ENCODE assay signal across 9 mouse cellular contexts in genomic region chr13:34874736-34875135, GRCm38 (mm10). TPM values are rescaled to one million over a fixed set of nuclear protein-coding genes. Genes with fewer than 3 reads are reported as not detected.
DNase-seq lines count a peak whose midpoint lies in the region; ATAC-seq and TF ChIP-seq lines count a peak whose summit lies in the region.
"Not testable (repeated sequence)": the region's sequence is repeated elsewhere in the genome, so short reads cannot be mapped to it uniquely, and the experiment has no call there.
"Had no signal": no experiment of that assay in that cellular context is flagged by ENCODE, and none has a peak within 500 bp of the region (broad histone marks: within the 10 kb centered on the region; RNA-seq: fewer than 3 reads in every experiment).

No protein-coding gene starts in this region.

- peak overlapping the region; percentile 87 for H3K4me3 ChIP-seq in brown adipose tissue, adult 24 weeks (ENCODE audit: insufficient read depth, low read depth, low read length)
- peak overlapping the region; percentile 97 for H3K4me3 ChIP-seq in forebrain, embryonic 10.5 days
- peak overlapping the region; percentile 81 for H3K4me3 ChIP-seq in heart, postnatal 0 days (ENCODE audit: low read depth, low read length)
- H3K4me3 ChIP-seq in limb, embryonic 10.5 days = peak overlapping the region; percentile 85

- not testable (repeated sequence) for ATAC-seq in heart, postnatal 0 days (ENCODE audit: insufficient read depth, low read depth)

- TF ChIP-seq EP300 in heart, postnatal 0 days (IDR thresholded peaks at IDR 0.05; ENCODE audit: low read depth) = not testable (repeated sequence)

- H3K27ac ChIP-seq in brown adipose tissue, adult 24 weeks (replicated peaks; ENCODE audit: low read depth, low read length) = peak overlapping the region; percentile 92
- peak overlapping the region; percentile 99 for H3K27ac ChIP-seq in forebrain, embryonic 10.5 days
- H3K27ac ChIP-seq in heart, postnatal 0 days (ENCODE audit: low read depth) = peak overlapping the region; percentile 97
- H3K27ac ChIP-seq in limb, embryonic 10.5 days = peak overlapping the region; percentile 97

- not testable (repeated sequence) for H3K9me3 ChIP-seq in forebrain, embryonic 10.5 days; heart, postnatal 0 days (replicated peaks; ENCODE audit: control insufficient read depth, low read length); limb, embryonic 10.5 days (replicated peaks)

- H3K9ac ChIP-seq in heart, postnatal 0 days (replicated peaks; ENCODE audit: low read depth, low read length) = peak overlapping the region; percentile 83

- not testable (repeated sequence) for H3K36me3 ChIP-seq in forebrain, embryonic 10.5 days (replicated peaks); heart, postnatal 0 days (replicated peaks; ENCODE audit: control insufficient read depth, insufficient read depth, low read length); limb, embryonic 10.5 days

- H3K4me1 ChIP-seq in brown adipose tissue, adult 24 weeks (ENCODE audit: control insufficient read depth, insufficient read depth, insufficient read length, low read length) = not testable (repeated sequence)
- peaks cover 30% of the 10 kb centered on the region for H3K4me1 ChIP-seq in forebrain, embryonic 10.5 days
- peaks cover 16% of the 10 kb centered on the region for H3K4me1 ChIP-seq in heart, postnatal 0 days (ENCODE audit: control insufficient read depth, insufficient read depth)
- H3K4me1 ChIP-seq in limb, embryonic 10.5 days = peaks cover 21% of the 10 kb centered on the region

- 26% methylated on average over 13 of the region's 13 CpGs for WGBS in forebrain, embryonic 10.5 days
- 17% methylated on average over 13 of the region's 13 CpGs for WGBS in heart, postnatal 0 days
- WGBS in limb, embryonic 10.5 days = 23% methylated on average over 13 of the region's 13 CpGs

- TF ChIP-seq CTCF in heart, postnatal 0 days (IDR thresholded peaks at IDR 0.05; ENCODE audit: low read depth) = not testable (repeated sequence)

- H3K27me3 ChIP-seq in forebrain, embryonic 10.5 days (ENCODE audit: poor library complexity, severe bottlenecking); heart, postnatal 0 days (ENCODE audit: control insufficient read depth, insufficient read depth, low read length); limb, embryonic 10.5 days (ENCODE audit: low read depth, poor library complexity, severe bottlenecking): not testable (repeated sequence)

- DNase-seq in forebrain, embryonic 10.5 days (ENCODE audit: extremely low spot score, low spot score); limb, embryonic 10.5 days (ENCODE audit: low spot score): not testable (repeated sequence)
- DNase-seq in heart, postnatal 0 days (ENCODE audit: low spot score) = peak; percentile 7
- DNase-seq in kidney, adult 9 months = peak; percentile 48
- peak; percentile 5 for DNase-seq in lung, postnatal 14 days
- peak; percentile 2 for DNase-seq in ovary, postnatal 10 days (ENCODE audit: low spot score)
- peak; percentile 35 for DNase-seq in thymus, postnatal 4 days

- H3K4me2 ChIP-seq in heart, postnatal 0 days (ENCODE audit: low read depth, low read length) = peak overlapping the region; percentile 72

RNA-seq across cellular contexts. Expression of gene Prpf4b, which starts 0.4 kb away (rescaled TPM):
- polyA plus RNA-seq in brown adipose tissue, adult 24 weeks (2012; ENCODE audit: insufficient read depth, insufficient read length, missing spikeins) = 43.7 and 44.8 TPM in 2 replicates
- 69.7 and 76.1 TPM in 2 replicates for polyA plus RNA-seq in forebrain, embryonic 10.5 days (2016; fragmentation: Nextera tagmentation; extraction: Ambion mirVana)
- 16.7 and 22.9 TPM in 2 replicates for total RNA-seq in heart, postnatal 0 days (2014; rRNA removed; ENCODE audit: low replicate concordance)
- 32.8 and 37.4 TPM in 2 replicates for polyA plus RNA-seq in heart, postnatal 0 days (2015; fragmentation: Nextera tagmentation; extraction: Ambion mirVana)
- 51.2 and 62.5 TPM in 2 replicates for polyA plus RNA-seq in limb, embryonic 10.5 days (2016; fragmentation: Nextera tagmentation; extraction: Ambion mirVana)

RNA-seq across cellular contexts. Expression of gene Fam217a, which starts 49.4 kb away (rescaled TPM):
- polyA plus RNA-seq in brown adipose tissue, adult 24 weeks (2012; ENCODE audit: insufficient read depth, insufficient read length, missing spikeins) = 2.7 and 4.6 TPM in 2 replicates
- polyA plus RNA-seq in forebrain, embryonic 10.5 days (2016; fragmentation: Nextera tagmentation; extraction: Ambion mirVana) = 0.45 and 0.53 TPM in 2 replicates
- 0.15 TPM in 1 of 2 replicates, not detected in the other for total RNA-seq in heart, postnatal 0 days (2014; rRNA removed; ENCODE audit: low replicate concordance)
- polyA plus RNA-seq in heart, postnatal 0 days (2015; fragmentation: Nextera tagmentation; extraction: Ambion mirVana) = 0.99 and 1.9 TPM in 2 replicates
- polyA plus RNA-seq in limb, embryonic 10.5 days (2016; fragmentation: Nextera tagmentation; extraction: Ambion mirVana) = 0.70 and 1.3 TPM in 2 replicates

RNA-seq across cellular contexts. Expression of gene 4933417A18Rik, which starts 49.5 kb away (rescaled TPM):
- polyA plus RNA-seq in brown adipose tissue, adult 24 weeks (2012; ENCODE audit: insufficient read depth, insufficient read length, missing spikeins) = not detected in 2 replicates
- not detected in 2 replicates for polyA plus RNA-seq in forebrain, embryonic 10.5 days (2016; fragmentation: Nextera tagmentation; extraction: Ambion mirVana)
- total RNA-seq in heart, postnatal 0 days (2014; rRNA removed; ENCODE audit: low replicate concordance) = not detected in 2 replicates
- polyA plus RNA-seq in heart, postnatal 0 days (2015; fragmentation: Nextera tagmentation; extraction: Ambion mirVana) = not detected in 2 replicates
- not detected in 2 replicates for polyA plus RNA-seq in limb, embryonic 10.5 days (2016; fragmentation: Nextera tagmentation; extraction: Ambion mirVana)
- total RNA-seq: layer of hippocampus, adult 18-20 months had no signal
